Comparison of ENCODE assay signal across 8 mouse cellular contexts in genomic region chr14:27428973-27429711, GRCm38 (mm10). TPM values are rescaled to one million over a fixed set of nuclear protein-coding genes. Genes with fewer than 3 reads are reported as not detected.
DNase-seq lines count a peak whose midpoint lies in the region; TF ChIP-seq lines count a peak whose summit lies in the region.

No protein-coding gene starts in this region.

- peak; percentile 77 for DNase-seq in MEL-GATA-1-ER (ENCODE audit: extremely low read depth, low read depth)
- DNase-seq in cerebellum, adult 2 months: peak; percentile 91 to 93
- DNase-seq in forelimb bud, embryonic 11.5 days (ENCODE audit: low read depth, low spot score): peak; percentile 67
- DNase-seq in hindbrain, embryonic 10.5 days (ENCODE audit: low spot score): peak; percentile 77
- peak; percentile 82 to 85 for DNase-seq in layer of hippocampus, postnatal 14 days (ENCODE audit: low spot score in 2 of 2)
- peak; percentile 87 for DNase-seq in lung, postnatal 14 days
- DNase-seq in retina, adult 2 months (ENCODE audit: low read depth, low spot score): peak; percentile 52
- peak; percentile 73 to 82 for DNase-seq in thymus, postnatal 36 days

- no peaks in the 10 kb centered on the region for H3K27me3 ChIP-seq in cerebellum, adult 2 months (ENCODE audit: control insufficient read depth, insufficient read depth, low read length)
- H3K27me3 ChIP-seq in hindbrain, embryonic 10.5 days (ENCODE audit: insufficient read depth, poor library complexity, severe bottlenecking): peaks cover 16% of the 10 kb centered on the region

- under 1% methylated on average over 78 of the region's 78 CpGs for WGBS in cerebellum, adult 2 months
- under 1% methylated on average over 78 of the region's 78 CpGs for WGBS in hindbrain, embryonic 10.5 days

- TF ChIP-seq CTCF in cerebellum, adult 2 months (IDR thresholded peaks at IDR 0.05; ENCODE audit: borderline replicate concordance, insufficient read depth, low read depth, low read length): no peak

- H3K36me3 ChIP-seq in hindbrain, embryonic 10.5 days: peaks cover 39% of the 10 kb centered on the region

- no peaks in the 10 kb centered on the region for H3K4me1 ChIP-seq in cerebellum, adult 2 months (ENCODE audit: control insufficient read depth, insufficient read depth, low read length)
- H3K4me1 ChIP-seq in hindbrain, embryonic 10.5 days (replicated peaks): peaks cover 14% of the 10 kb centered on the region

- TF ChIP-seq POLR2A in cerebellum, adult 2 months (IDR thresholded peaks at IDR 0.05; ENCODE audit: borderline replicate concordance, insufficient read depth, low read length): peak; percentile 59; the same call in 1 of the 2 replicates

- peaks cover 24% of the 10 kb centered on the region for H3K9me3 ChIP-seq in hindbrain, embryonic 10.5 days

- peak overlapping the region; percentile 69 for H3K4me3 ChIP-seq in cerebellum, adult 2 months (replicated peaks; ENCODE audit: insufficient read depth, low read depth, low read length)
- H3K4me3 ChIP-seq in hindbrain, embryonic 10.5 days: peak overlapping the region; percentile 74

- H3K27ac ChIP-seq in cerebellum, adult 2 months (ENCODE audit: insufficient read depth, low read length): peak overlapping the region; percentile 91
- H3K27ac ChIP-seq in hindbrain, embryonic 10.5 days: peak overlapping the region; percentile 99

RNA-seq across cellular contexts. Expression of gene Fam208a, which starts 0.5 kb away (rescaled TPM):
- polyA plus RNA-seq in cerebellum, adult 2 months (2012; rRNA removed): 30.4 and 30.7 TPM in 2 replicates
- polyA plus RNA-seq in hindbrain, embryonic 10.5 days (2016; fragmentation: Nextera tagmentation; extraction: Ambion mirVana): 11.5 and 13.1 TPM in 2 replicates
- total RNA-seq in layer of hippocampus, postnatal 14 days (2021): 10 to 100 TPM; 25.9 to 27.5 TPM

Comparison
In these comparisons a context has a peak if more than half of its experiments do, and no peak if none do; other contexts are left out.
1. Peak in every context shown above with its lines: DNase-seq, H3K4me3 ChIP-seq and H3K27ac ChIP-seq.